Mouse (Mus musculus): ENCODE measurements around the gene Car5b. TPM values are rescaled to one million over a fixed set of nuclear protein-coding genes. Genes with fewer than 3 reads are reported as not detected.
A peak's percentile ranks its signal among the peaks of the same experiment; 100 is the strongest.

The Car5b gene
- total RNA-seq (2021): 1 to 10 TPM; 3.0 to 3.1 TPM

DNA sequence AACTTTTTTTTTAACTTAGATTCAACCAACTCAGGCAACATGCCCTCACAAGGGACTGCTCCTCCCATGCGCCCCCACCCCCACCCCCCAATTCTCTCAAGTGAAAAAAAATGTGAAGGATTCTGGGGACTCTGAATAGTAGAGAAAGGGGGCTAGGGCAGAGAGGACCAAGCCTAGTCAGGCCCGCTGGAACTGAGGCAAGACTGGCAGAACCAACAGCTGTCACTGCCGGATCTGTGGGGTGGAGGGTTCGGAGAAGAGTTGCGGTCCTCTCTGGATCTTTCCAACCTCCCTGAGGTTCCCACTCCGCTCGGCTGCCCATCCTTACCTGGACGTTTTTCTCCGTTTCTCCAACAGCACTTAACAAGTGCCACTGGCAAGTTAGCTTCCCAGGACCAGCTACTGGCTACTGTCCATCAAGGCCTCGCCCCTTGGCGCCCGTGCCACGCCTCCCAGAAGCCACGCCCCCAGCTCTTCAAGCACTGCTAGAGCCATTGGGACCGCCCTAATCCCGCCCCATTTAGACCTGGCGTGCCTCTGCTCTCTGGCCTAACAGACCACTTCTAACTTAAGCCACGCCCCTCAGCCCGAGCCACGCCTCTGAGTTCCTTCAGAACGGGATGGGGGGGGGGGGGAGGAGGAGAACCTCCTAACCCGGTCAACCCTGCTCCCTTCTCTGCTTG lies at the start of gene Car5b:
TSS of gene Car5b (minus strand) at position 391 of the 683 bp plus-strand sequence.
- DNase-seq (ENCODE audit: low spot score in 2 of 2): peak; percentile 47 to 49
- intact Hi-C loops (cut with DNase I): no loop called here

DNA sequence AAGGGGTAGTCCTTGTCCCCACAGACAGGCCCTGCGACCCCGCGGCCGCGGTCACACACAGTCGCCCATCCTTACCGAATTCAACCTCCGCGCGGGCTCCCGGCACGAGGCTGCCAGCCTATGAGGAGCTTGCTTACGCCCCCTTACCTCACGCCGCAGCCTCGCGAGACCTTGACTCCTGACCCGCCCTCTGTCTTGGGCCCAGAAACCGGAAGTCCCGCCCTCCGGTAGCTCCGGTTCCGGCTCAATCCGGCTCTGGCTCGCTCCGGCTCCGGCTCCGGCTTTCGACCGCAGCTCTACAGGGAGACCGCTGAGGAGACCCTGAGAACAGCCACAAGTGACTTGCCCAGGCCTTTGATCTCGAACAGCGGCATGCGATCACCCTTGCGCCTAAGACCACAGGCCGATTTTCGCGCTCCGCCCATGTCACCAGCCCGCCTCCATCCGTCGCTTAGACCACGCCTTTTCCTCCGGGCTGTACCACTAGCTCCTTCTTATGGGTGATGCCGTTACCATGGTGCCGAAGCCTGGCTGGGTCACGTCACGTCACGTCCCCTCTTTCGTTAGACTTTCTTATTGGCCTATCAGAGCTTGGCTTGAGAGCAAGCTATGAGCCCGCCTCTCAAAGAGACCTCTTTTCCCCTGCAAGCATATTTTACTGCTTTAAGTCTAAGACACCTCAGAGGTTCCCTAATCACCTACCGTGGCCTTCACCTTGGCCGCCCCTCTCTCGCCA lies 48.4 kb upstream of the Car5b start, which contains the start of gene Siah1b:
TSS of gene Siah1b (minus strand) at position 454 of the 736 bp plus-strand sequence.
- peak; percentile 91 to 97 for DNase-seq (ENCODE audit: low spot score in 2 of 2)
- intact Hi-C loops (cut with DNase I): loop anchor here (5.0 kb wide), 1 partner anchor 101 kb away; no protein-coding TSS in a partner anchor

DNA sequence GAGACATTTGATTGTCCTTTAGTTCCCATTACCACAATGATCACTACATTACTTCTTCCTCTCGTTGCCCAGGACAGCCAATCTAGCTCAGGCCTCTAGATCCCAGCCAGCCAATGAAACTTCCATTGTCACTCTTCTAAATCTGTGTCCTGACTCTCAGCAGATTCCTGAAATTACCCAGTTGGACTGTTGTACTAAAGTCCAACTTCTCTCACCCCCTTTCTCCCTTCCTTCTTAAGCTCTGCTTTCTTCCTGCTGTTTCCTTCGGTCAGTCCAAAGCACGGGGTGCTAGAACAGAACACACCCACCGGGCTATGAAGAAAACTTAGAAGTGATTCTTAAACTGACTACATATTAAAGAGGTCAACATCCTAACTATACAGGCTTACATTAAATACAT lies 41.2 kb upstream of the Car5b start:
- intact Hi-C loops (cut with DNase I): loop anchor here (5.0 to 10.0 kb wide), 2 partner anchors 112 to 1114 kb away; partner anchors contain the start of gene Zrsr2
- no peak for DNase-seq (ENCODE audit: low spot score in 2 of 2)

DNA sequence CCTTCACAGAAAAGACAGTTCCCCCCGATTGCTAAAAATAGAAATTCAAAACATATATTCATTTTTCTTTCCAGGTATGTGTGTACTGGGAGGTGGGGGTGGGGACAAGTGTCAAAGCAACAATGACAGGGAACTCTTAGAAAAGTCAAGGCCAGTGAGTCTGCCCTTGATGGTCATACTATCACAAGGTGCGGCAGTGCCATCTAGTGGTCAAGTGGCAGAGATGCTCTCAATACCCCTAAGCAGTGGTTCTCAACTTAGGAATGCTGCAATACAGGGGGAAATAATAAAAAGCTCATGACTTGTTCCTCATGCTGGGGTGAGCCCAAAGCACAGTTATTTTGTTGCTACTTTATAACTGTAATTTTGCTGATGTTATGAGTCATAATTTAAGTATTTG lies 38.4 kb upstream of the Car5b start:
- intact Hi-C loops (cut with DNase I): loop anchor here (5.0 to 10.0 kb wide), 2 partner anchors 109 to 1111 kb away; partner anchors contain the start of gene Zrsr2
- peak; percentile 42 to 69 for DNase-seq (ENCODE audit: low spot score in 2 of 2)

DNA sequence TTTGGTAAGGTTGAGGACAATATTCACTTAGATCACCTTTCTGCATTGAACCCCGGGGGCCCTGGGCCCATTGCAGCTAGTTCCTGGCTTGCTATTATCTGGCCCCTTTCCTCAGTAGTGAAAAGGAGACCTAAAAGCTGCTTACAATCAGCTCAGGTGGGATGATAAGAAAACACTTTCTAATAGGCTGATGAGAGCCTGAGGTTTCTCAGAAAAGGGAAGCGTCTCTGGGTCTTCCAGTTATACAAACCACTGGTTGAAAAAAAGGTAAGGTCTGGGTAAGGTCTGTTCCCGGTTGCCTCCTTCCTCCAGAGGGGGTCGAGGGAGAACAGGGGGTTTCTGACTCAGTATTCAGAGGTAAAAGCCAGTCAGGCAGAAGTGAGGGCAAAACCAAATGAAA lies 31.3 kb upstream of the Car5b start:
- no peak for DNase-seq (ENCODE audit: low spot score in 2 of 2)
- intact Hi-C loops (cut with DNase I): no loop called here

DNA sequence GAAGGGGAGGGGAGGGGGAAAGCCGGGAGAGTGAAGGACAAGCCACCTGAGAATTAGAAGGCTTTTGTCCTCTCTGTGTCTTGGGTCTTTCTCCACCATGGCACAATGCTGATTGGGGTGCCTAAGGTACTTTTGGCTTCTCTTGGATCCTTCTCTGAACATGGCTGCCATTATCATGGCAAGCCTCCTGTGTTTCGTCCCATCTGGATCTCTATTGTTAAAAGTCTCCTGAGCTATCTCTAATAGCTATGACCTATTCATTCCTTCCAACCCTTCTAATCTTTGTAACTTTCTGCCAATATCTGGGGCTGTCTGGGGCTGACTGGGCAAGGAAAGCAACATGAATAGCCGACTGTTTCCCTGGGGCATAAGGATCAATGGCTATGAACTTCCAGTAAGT lies 30.7 kb upstream of the Car5b start:
- DNase-seq (ENCODE audit: low spot score in 2 of 2): no peak
- intact Hi-C loops (cut with DNase I): no loop called here

DNA sequence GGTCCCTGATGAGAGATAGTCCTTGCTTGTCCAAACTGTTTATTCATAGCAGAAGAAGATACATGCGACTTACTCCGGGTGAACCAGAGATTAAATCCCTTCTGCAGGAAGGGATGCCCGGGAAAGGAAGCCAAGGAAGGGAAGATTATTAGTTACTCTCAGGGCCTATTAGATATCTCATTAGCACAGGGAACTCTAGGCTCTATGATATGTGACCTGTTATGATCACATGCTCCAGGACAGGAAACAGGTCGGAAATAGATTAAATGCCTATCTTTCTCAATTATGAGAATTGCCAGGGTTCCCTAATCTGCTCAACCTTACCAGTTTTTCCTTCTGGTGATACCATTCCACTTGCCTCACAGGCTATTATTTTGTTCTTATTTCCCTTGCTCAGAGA lies 27.9 kb upstream of the Car5b start:
- no peak for DNase-seq (ENCODE audit: low spot score in 2 of 2)
- intact Hi-C loops (cut with DNase I): no loop called here

DNA sequence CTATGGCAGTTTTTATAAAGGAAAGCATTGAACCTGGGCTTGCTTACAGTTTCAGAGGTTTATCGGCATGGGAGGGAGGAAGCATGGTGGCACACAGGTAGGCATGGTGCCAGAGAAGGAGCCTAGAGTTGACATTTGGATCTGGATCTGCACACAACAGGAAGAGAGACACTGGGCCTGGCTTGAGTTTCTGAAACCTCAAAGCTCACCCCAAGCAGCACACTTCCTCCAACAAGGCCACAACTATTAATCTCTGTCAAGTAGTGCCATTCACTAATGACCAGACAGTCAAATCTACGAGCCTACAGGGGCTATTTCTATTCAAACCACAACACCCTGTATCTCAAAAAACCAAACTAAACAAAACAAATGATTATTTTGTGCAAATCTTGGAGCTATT lies 18.9 kb upstream of the Car5b start:
- no peak for DNase-seq (ENCODE audit: low spot score in 2 of 2)
- intact Hi-C loops (cut with DNase I): no loop called here

DNA sequence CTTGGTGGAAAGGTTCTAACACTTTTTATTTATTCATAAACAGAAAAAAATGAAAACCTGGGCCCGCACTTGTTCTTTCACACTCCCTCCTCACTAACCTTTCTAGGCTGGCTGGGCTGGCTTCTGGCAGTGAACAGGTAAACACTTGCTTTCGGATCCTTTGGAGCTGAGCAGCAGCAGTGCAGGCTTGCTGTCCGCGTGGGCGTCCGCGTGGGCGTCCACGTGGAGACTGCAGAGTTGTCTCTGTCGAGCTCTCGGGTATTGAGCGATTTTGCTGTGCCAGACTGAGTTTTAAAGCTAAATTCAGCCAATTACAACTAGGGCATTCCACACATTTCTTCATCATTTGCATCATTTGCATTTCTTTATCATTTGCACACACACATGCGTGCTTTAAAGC lies 14.3 kb upstream of the Car5b start:
- DNase-seq (ENCODE audit: low spot score in 2 of 2): peak; percentile 40 to 76
- intact Hi-C loops (cut with DNase I): no loop called here

DNA sequence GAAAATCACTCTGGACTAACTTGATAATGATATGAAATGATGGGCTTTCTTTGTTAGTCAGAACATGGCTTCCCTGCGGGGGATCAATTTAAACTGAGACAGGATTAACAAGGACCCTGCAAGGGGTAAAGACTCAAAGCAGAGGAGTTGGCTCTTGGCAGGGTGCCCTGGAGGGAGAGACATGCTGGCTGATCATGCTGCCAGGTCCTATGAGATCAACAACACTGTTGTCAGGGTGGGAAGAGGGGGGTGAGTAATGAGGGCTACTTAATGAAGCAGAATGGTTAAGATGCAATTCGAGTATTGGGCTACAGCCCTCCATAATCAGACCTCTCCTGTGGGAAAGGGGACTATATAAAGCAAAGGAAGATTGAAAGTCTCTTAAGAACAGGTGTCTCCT lies 11.1 kb upstream of the Car5b start:
- no peak for DNase-seq (ENCODE audit: low spot score in 2 of 2)
- intact Hi-C loops (cut with DNase I): no loop called here

DNA sequence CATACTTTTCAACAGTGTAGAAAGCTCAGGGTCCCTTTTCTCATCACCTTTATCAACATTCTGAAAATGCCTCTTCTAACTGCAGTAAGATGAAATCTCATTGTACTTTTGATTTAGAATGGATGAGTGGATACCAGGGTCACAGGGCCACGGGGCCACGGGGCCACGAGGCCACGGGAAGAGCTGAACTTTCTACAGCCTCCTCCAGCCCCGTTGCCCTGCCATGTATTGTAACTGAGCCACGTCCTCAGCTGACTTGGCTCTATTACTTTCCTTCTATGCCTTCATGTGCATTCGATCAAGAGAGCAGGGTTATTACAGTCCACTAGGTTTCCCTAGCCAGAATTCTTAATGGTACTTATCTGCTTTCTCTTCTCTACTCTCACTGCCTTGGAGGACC lies 8.1 kb upstream of the Car5b start:
- no peak for DNase-seq (ENCODE audit: low spot score in 2 of 2)

DNA sequence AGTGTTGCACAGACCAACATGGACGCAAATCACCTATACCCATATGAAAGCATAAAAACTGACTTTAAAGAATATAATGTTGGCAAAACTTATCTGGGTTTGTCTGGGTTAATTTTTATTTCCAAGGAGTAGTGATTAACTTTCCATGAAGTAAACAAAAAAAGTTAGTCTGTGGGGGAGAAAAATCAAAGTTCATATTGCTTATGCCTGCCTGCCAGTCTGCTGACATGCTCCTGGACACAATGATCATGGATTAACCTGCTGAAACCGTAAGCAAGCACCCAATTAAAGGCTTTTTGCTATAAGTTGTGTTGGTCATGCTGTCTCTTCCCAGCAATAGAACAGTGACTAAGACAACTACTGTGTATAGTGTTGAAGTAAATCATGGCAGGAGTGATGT lies 7.6 kb upstream of the Car5b start:
- no peak for DNase-seq (ENCODE audit: low spot score in 2 of 2)
- intact Hi-C loops (cut with DNase I): no loop called here

More for the DNA sequence above, 8.1 kb upstream of the Car5b start:
- intact Hi-C loops (cut with DNase I): no loop called here

DNA sequence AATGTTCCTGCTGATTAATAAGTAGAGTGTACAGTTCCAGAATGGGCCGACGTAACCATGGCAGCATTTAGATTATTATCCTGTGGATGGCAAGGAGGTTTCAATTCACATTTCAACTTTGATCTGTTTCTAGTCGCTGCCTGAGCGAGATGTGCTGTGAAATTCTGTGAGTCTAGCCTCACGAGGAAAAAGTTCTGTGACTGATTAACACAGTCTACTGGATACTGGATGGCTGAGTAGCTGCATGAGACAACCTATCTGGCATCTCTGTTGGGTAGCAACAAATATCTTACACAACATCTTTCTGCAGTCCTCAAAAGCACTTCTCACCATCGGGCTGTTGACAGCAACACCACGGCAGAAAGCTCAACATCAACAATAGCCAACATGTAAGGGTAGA lies 4.7 kb upstream of the Car5b start:
- intact Hi-C loops (cut with DNase I): no loop called here
- no peak for DNase-seq (ENCODE audit: low spot score in 2 of 2)

DNA sequence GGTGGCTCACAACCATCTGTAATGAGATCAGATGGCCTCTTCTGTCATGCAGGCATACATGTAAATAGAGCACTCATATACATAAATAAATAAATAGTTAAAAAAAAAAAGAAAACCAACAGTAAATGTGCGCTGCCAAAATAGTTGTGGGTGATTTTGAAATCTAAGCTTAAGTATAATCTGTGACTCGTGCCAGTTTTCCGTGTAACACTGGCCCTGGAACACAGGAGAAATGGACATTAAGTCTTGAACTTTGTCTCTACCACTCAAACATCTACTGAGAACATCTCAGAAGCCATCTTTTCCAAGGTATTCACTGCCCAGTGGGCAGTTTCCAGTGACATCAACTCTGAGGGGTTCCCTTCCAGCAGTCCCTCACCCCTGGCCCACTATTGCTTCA lies 12.2 kb downstream of the Car5b start:
- no peak for DNase-seq (ENCODE audit: low spot score in 2 of 2)
- intact Hi-C loops (cut with DNase I): no loop called here

DNA sequence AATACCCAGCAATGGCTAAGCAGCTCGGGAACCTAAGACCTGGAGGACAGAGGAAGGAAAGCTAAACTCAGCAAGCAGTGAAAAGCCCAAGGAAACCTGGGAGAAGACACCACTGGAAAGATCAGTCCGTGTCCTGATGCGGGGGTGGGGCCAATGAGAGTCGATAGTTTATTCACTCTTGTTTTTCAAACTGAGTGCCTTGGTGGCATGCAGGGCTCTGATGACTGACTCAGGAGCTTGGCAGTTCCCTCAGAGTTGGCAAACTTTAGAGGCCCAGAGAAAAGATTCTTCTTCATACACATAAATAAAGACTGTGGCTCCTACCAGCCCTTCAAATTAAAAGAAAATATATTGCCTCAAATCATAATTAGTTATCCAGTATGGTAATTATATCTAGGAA lies 12.8 kb downstream of the Car5b start:
- intact Hi-C loops (cut with DNase I): no loop called here

DNA sequence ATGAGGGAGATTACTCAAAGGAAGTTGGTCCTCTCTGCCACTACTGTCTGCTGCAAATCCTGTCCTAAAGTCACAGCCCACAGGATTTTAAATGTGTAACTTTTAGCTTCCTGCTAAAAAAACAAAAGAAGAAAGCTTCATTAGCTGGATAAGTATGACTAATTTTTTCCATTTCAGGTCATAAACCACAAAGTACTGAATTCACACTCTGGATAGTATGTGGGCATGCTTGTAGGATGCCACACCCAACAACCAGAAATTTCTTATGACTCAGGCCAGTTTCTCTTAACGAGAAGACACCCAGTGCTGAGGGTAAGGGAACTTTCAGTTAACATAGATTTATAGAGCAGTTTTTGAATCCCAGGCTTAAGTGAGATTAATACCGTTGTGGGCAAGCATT lies 14.5 kb downstream of the Car5b start:
- intact Hi-C loops (cut with DNase I): no loop called here
- peak in 1 of 2 experiments; percentile 1 for DNase-seq (ENCODE audit: low spot score in 2 of 2)

More for the DNA sequence above, 12.8 kb downstream of the Car5b start:
- no peak for DNase-seq (ENCODE audit: low spot score in 2 of 2)

DNA sequence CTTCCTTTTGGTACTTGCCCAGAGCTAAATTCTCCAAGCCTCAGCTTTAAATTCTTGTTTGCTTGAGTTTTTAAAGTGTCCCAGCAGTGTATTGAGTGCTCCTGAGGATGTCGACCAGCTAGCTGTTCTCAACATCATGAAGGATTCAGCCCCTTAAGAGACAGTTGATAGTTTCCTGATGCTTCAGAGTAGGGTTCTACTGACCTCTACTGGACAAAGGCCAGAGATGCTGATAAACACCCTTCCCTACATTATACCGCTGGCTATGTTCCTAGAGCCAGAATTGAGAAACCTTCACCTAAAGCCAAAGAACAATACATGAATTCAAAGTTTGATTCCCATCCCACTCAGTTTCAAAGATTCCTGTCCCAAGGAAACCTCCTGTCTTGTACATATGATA lies 23.0 kb downstream of the Car5b start:
- intact Hi-C loops (cut with DNase I): loop anchor here (5.0 kb wide), 1 partner anchor 57 kb away; no protein-coding TSS in a partner anchor
- peak; percentile 2 to 19 for DNase-seq (ENCODE audit: low spot score in 2 of 2)

DNA sequence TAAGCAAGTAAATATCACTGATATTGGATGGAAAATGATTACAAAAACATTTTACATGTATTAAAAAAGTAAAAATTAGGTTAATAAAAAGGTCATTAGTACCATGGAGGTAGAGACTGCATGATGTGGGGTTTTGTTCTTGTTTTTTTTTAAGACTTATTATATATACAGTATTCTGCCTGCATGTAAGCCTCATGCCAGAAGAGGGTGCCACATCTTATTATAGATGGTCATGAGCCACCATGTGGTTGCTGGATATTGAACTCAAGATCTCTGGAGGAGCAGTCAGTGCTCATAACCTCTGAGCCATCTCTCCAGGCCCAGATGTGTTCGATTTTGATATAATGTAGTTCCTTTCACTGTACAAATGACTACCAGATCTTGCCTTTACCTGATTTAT lies 27.9 kb downstream of the Car5b start:
- DNase-seq (ENCODE audit: low spot score in 2 of 2): no peak
- intact Hi-C loops (cut with DNase I): loop anchor here (5.0 kb wide), 1 partner anchor 62 kb away; no protein-coding TSS in a partner anchor

DNA sequence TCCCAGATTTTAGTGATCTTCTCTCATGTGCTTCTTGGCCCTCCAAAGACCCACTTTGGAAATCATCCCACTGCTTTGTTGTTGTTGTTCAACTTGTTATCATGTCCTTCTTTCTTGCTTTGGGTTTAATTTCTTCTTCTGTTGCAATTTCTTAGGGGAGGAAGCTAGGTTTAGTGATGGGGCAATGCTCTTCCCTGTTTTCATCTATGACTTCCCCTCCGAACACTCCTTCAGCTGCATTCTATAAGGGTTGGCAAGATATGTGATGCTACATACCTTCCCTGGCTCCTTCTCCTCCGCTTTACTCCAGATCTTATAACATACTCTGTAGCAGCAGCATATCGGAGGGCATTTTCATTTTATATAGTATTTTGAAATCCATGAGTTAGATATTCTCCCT lies 31.0 kb downstream of the Car5b start:
- intact Hi-C loops (cut with DNase I): no loop called here
- DNase-seq (ENCODE audit: low spot score in 2 of 2): no peak

DNA sequence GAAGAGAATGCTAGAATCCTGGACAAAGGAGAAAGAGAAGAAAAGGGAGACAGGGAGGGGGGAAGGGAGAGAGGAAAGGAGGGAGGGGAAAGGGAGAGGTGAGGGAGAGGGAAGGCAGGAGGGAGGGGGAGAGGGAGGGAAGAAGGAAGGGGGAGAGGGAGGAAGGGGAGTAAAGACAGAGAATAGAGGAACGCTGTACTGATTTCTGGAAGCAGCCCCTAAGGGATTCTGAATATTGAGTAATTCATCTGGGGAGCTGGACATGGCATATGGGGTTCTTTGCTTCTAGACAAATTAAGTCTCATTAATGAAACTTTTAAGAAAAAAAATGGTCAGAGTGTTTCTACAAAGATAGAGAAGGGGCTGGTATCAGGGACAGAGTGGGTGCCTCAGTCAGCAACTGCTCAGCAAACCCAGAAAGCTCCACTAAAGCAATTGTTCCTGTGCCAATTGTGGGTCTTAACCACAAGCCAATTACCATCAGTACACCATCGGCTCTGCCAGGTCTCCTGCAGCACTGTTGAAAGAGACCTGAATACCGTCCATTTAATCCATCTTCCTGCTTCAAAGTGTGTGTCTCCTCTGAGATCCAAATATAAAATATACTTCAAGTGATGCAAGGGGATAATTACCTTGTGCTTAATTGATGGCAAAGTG lies 40.0 kb downstream of the Car5b start:
- DNase-seq (ENCODE audit: low spot score in 2 of 2): peak in 1 of 2 experiments; percentile 1
- intact Hi-C loops (cut with DNase I): no loop called here
